Mouse (Mus musculus) heart, postnatal 0 days (tissue): ENCODE data around the gene Esr1.

Experiments used
- CTCF ChIP-seq: IDR thresholded peaks from 2 replicates; pipeline ENCODE4 v1.5.1; 2016; ENCODE audit warnings: antibody characterized with exemption, control low read depth, low read depth
- EP300 ChIP-seq: IDR thresholded peaks from 2 replicates; pipeline ENCODE4 v1.6.1; 2016; ENCODE audit warnings: antibody characterized with exemption, low read depth

DNA sequence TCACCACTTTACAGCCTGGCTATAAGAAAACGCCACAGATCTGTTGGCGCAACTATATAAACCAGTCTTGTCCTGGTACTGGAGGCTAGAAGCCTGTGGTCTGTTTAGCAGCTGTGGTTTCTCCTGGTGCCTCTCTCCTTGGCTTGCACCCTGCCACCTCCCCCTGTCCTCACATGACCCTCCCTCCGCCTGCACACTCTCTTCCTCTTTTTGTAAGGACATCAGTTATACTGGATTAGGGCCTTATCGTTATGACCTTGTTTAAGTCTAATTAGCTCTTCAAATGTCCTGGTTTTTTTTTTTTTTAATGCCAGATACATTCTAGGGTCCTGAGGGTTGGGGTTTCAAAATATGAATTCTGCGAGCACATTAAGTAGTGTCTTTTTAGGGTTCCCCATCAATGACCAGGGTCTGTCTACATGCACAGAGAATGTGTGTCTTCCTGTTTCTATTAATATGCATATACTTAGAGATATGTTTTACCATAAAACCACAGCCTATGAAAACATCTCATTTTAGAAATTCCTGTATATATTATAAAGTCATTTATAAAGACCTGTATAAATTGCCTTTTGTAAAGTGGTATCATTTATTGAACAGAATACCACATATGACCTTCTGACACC is 175.7 kb downstream of the Esr1 start:
- TF ChIP-seq CTCF (no peak), EP300 (no peak)
